8 mouse cellular contexts compared by ENCODE assay signal in genomic region chr15:81729792-81730635, GRCm38 (mm10). TPM values are rescaled to one million over a fixed set of nuclear protein-coding genes. Genes with fewer than 3 reads are reported as not detected.
A peak's percentile ranks its signal among the peaks of the same experiment; 100 is the strongest.
DNase-seq lines count a peak whose midpoint lies in the region; ATAC-seq and TF ChIP-seq lines count a peak whose summit lies in the region.

No protein-coding gene starts in this region.

- peak overlapping the region; percentile 89 for H3K4me3 ChIP-seq in hindbrain, embryonic 10.5 days
- H3K4me3 ChIP-seq in lung, postnatal 0 days (ENCODE audit: low read depth, low read length): peak overlapping the region; percentile 91

- no peak for TF ChIP-seq CTCF in lung, postnatal 0 days (IDR thresholded peaks at IDR 0.05)

- WGBS in hindbrain, embryonic 10.5 days: 5% methylated on average over 41 of the region's 41 CpGs
- WGBS in lung, postnatal 0 days: 4% methylated on average over 41 of the region's 41 CpGs

- peak overlapping the region; percentile 99 for H3K4me2 ChIP-seq in lung, postnatal 0 days (replicated peaks; ENCODE audit: low read depth, low read length)

- H3K9ac ChIP-seq in lung, postnatal 0 days (replicated peaks; ENCODE audit: low read depth): peak overlapping the region; percentile 64

- peaks cover 25% of the 10 kb centered on the region for H3K4me1 ChIP-seq in hindbrain, embryonic 10.5 days (replicated peaks)
- H3K4me1 ChIP-seq in lung, postnatal 0 days (ENCODE audit: insufficient read depth, low read depth, low read length): peaks cover 8% of the 10 kb centered on the region; the same call in 1 of the 2 replicates

- no peaks in the 10 kb centered on the region for H3K9me3 ChIP-seq in hindbrain, embryonic 10.5 days
- no peaks in the 10 kb centered on the region for H3K9me3 ChIP-seq in lung, postnatal 0 days (ENCODE audit: low read length)

- peak; percentile 100 for DNase-seq in MN1 (ENCODE audit: low spot score)
- DNase-seq in cerebellum, adult 9-10 months: peak; percentile 99
- peak; percentile 99 for DNase-seq in hindbrain, embryonic 10.5 days (ENCODE audit: low spot score)
- peak; percentile 99 for DNase-seq in layer of hippocampus, adult 9-11 months
- peak; percentile 100 for DNase-seq in lung, postnatal 0 days (ENCODE audit: low spot score)
- DNase-seq in ovary, postnatal 14 days (ENCODE audit: low spot score): peak; percentile 89
- DNase-seq in thymus, postnatal 14 days: peak; percentile 98

- TF ChIP-seq EP300 in lung, postnatal 0 days (IDR thresholded peaks at IDR 0.05): peak; percentile 79

- peak overlapping the region; percentile 92 for H3K27ac ChIP-seq in hindbrain, embryonic 10.5 days
- H3K27ac ChIP-seq in lung, postnatal 0 days (ENCODE audit: low read length): no peak overlapping the region

- peaks cover 20% of the 10 kb centered on the region for H3K36me3 ChIP-seq in hindbrain, embryonic 10.5 days
- H3K36me3 ChIP-seq in lung, postnatal 0 days (ENCODE audit: insufficient read depth, low read length): no peaks in the 10 kb centered on the region

- no peaks in the 10 kb centered on the region for H3K27me3 ChIP-seq in hindbrain, embryonic 10.5 days (ENCODE audit: insufficient read depth, poor library complexity, severe bottlenecking)
- H3K27me3 ChIP-seq in lung, postnatal 0 days (replicated peaks; ENCODE audit: insufficient read depth, low read length): no peaks in the 10 kb centered on the region

- peak; percentile 96 for ATAC-seq in frontal cortex, adult (ENCODE audit: low TSS enrichment)
- ATAC-seq in lung, postnatal 0 days: peak; percentile 100

RNA-seq across cellular contexts. Expression of gene Zc3h7b, which starts 14.8 kb away (rescaled TPM):
- polyA plus RNA-seq in hindbrain, embryonic 10.5 days (2016; fragmentation: Nextera tagmentation; extraction: Ambion mirVana): 37.9 and 40.8 TPM in 2 replicates
- 13.8 and 13.9 TPM in 2 replicates for polyA plus RNA-seq in lung, postnatal 0 days (2015; fragmentation: Nextera tagmentation; extraction: Ambion mirVana)

RNA-seq across cellular contexts. Expression of gene Rangap1, which starts 15.3 kb away (rescaled TPM):
- polyA plus RNA-seq in hindbrain, embryonic 10.5 days (2016; fragmentation: Nextera tagmentation; extraction: Ambion mirVana): 166 and 178 TPM in 2 replicates
- 17.9 and 24.6 TPM in 2 replicates for polyA plus RNA-seq in lung, postnatal 0 days (2015; fragmentation: Nextera tagmentation; extraction: Ambion mirVana)

RNA-seq across cellular contexts. Expression of gene Chadl, which starts 32.9 kb away (rescaled TPM):
- polyA plus RNA-seq in hindbrain, embryonic 10.5 days (2016; fragmentation: Nextera tagmentation; extraction: Ambion mirVana): 1.7 and 2.5 TPM in 2 replicates
- 2.6 and 2.7 TPM in 2 replicates for polyA plus RNA-seq in lung, postnatal 0 days (2015; fragmentation: Nextera tagmentation; extraction: Ambion mirVana)
